Mouse (Mus musculus) liver, adult 2 months (tissue): ENCODE data around the gene Agfg2.

Experiments used
- CTCF ChIP-seq: fragments of 200-500 bp; IDR thresholded peaks from 2 replicates; pipeline ENCODE4 v1.5.1; 2011; ENCODE audit warnings: low read depth, low read length, control low read depth
- POLR2A ChIP-seq: fragments of 200-500 bp; IDR thresholded peaks from 2 replicates; pipeline ENCODE4 v1.6.1; 2011; ENCODE audit warnings: low read length, control low read depth; ENCODE audit not compliant: insufficient read depth; ENCODE audit errors: extremely low read depth

- TF ChIP-seq CTCF = no peak
- no peak for TF ChIP-seq POLR2A
These were observed 11.4 kb upstream of the Agfg2 start for GRCm38 (mm10) chr5:137695930-137696329.
